Mouse (Mus musculus) forebrain, embryonic 13.5 days (tissue): ENCODE results near the gene Mrps6. TPM values are rescaled to one million over a fixed set of nuclear protein-coding genes. Genes with fewer than 3 reads are reported as not detected.

ENCODE experiments used
- ATAC-seq: fragments of 200-750 bp; cut with Nextera tagmentation; 2 replicates; pipeline ENCODE4 v1.8.0; 2017
- H3K27ac ChIP-seq: fragments of 300-500 bp; sonication (generic); 2 replicates; pipeline ENCODE4 v1.5.1; 2015; ENCODE audit warnings: inconsistent platforms, mild to moderate bottlenecking, moderate library complexity
- H3K27me3 ChIP-seq: fragments of 300-500 bp; sonication (generic); 2 replicates; pipeline ENCODE4 v1.6.1; 2015; ENCODE audit warnings: mild to moderate bottlenecking, inconsistent platforms
- H3K36me3 ChIP-seq: fragments of 300-500 bp; sonication (generic); 2 replicates; pipeline ENCODE4 v1.6.1; 2015; ENCODE audit warnings: mild to moderate bottlenecking, inconsistent platforms; ENCODE audit not compliant: poor library complexity, severe bottlenecking
- H3K4me1 ChIP-seq: fragments of 300-500 bp; sonication (generic); 2 replicates; pipeline ENCODE4 v1.6.1; 2015; ENCODE audit warnings: inconsistent platforms
- H3K4me2 ChIP-seq: fragments of 300-500 bp; sonication (generic); 2 replicates; pipeline ENCODE4 v1.6.1; 2015; ENCODE audit warnings: inconsistent platforms, mild to moderate bottlenecking, moderate library complexity
- H3K4me3 ChIP-seq: fragments of 300-500 bp; sonication (generic); 2 replicates; pipeline ENCODE4 v1.5.1; 2015; ENCODE audit warnings: mild to moderate bottlenecking, inconsistent platforms
- H3K9ac ChIP-seq: fragments of 300-500 bp; sonication (generic); 2 replicates; pipeline ENCODE4 v1.6.1; 2015; ENCODE audit warnings: mild to moderate bottlenecking, inconsistent platforms
- H3K9me3 ChIP-seq: fragments of 300-500 bp; sonication (generic); replicated peaks from 2 replicates; pipeline ENCODE4 v1.6.1; 2016; ENCODE audit warnings: inconsistent platforms
- WGBS: fragments of 180-500 bp; shearing (Covaris S2); methylation state at CpG from one replicate; pipeline ENCODE4 v1.1.7; 2015; 5-methylcytosine and 5-hydroxymethylcytosine counted together
- polyA plus RNA-seq: library from polyadenylated mRNA; unstranded; fragments of >200 nt; fragmentation: Nextera tagmentation; extraction: Ambion mirVana; gene quantifications from 2 replicates; pipeline ENCODE4 v1.2.1, GENCODE M21; 2015

Gene Mrps6
- polyA plus RNA-seq, 1 experiment from 2014 or later = 143 TPM

- WGBS = 79% methylated on average over 3 of the region's 3 CpGs
- Histone ChIP-seq H3K27ac (no peak overlapping the region), H3K4me3 (no peak overlapping the region), H3K9me3 (no peaks in the 10 kb centered on the region), H3K4me1 (peaks cover 9% of the 10 kb centered on the region), H3K36me3 (peaks cover 16% of the 10 kb centered on the region; the same call in 1 of the 2 replicates), H3K4me2 (no peak overlapping the region), H3K27me3 (no peaks in the 10 kb centered on the region), H3K9ac (no peak overlapping the region)
- no peak for ATAC-seq
These were observed 47.6 kb downstream of the Mrps6 start for GRCm38 (mm10) chr16:92105631-92106030.

- WGBS = 94% methylated on average over 5 of the region's 5 CpGs
- Histone ChIP-seq H3K9ac (no peak overlapping the region), H3K4me3 (no peak overlapping the region), H3K27ac (no peak overlapping the region), H3K4me2 (no peak overlapping the region), H3K9me3 (no peaks in the 10 kb centered on the region), H3K4me1 (peaks cover 9% of the 10 kb centered on the region), H3K36me3 (peaks cover 10% of the 10 kb centered on the region; the same call in 1 of the 2 replicates), H3K27me3 (no peaks in the 10 kb centered on the region)
- no peak for ATAC-seq
These were observed 49.3 kb downstream of the Mrps6 start for GRCm38 (mm10) chr16:92107346-92107745.

GRCm38 (mm10) chr16:92114706-92115241 lies 56.7 kb downstream of the Mrps6 start:
- ATAC-seq = no peak
- WGBS = 72% methylated on average over 5 of the region's 5 CpGs
- Histone ChIP-seq H3K9ac (no peak overlapping the region), H3K36me3 (peaks cover 13% of the 10 kb centered on the region), H3K27ac (peak overlapping the region; percentile 77; the same call in 1 of the 2 replicates), H3K4me2 (no peak overlapping the region), H3K9me3 (no peaks in the 10 kb centered on the region), H3K4me3 (no peak overlapping the region), H3K27me3 (no peaks in the 10 kb centered on the region), H3K4me1 (peaks cover 32% of the 10 kb centered on the region)

GRCm38 (mm10) chr16:92115611-92116421 lies 57.7 kb downstream of the Mrps6 start:
- Histone ChIP-seq H3K27ac (peak overlapping the region; percentile 77), H3K36me3 (peaks cover 13% of the 10 kb centered on the region), H3K4me3 (no peak overlapping the region), H3K9me3 (no peaks in the 10 kb centered on the region), H3K4me2 (peak overlapping the region; percentile 44), H3K27me3 (no peaks in the 10 kb centered on the region), H3K4me1 (peaks cover 33% of the 10 kb centered on the region), H3K9ac (peak overlapping the region; percentile 16; the same call in 1 of the 2 replicates)
- peak; percentile 71 for ATAC-seq
- 28% methylated on average over 17 of the region's 20 CpGs for WGBS

- ATAC-seq = no peak
- Histone ChIP-seq H3K4me2 (no peak overlapping the region), H3K9ac (no peak overlapping the region; the same call in 1 of the 2 replicates), H3K9me3 (no peaks in the 10 kb centered on the region), H3K27me3 (no peaks in the 10 kb centered on the region), H3K27ac (peak overlapping the region; percentile 14), H3K4me1 (peaks cover 42% of the 10 kb centered on the region), H3K4me3 (no peak overlapping the region), H3K36me3 (peaks cover 5% of the 10 kb centered on the region)
- WGBS = 73% methylated on average over 9 of the region's 9 CpGs
These were observed 59.5 kb downstream of the Mrps6 start for GRCm38 (mm10) chr16:92117337-92118209.

- Histone ChIP-seq H3K4me2 (no peak overlapping the region), H3K9me3 (0 out of 2 replicates have a peak, but pooled peaks cover 4% of the 10 kb centered on the region), H3K4me1 (peaks cover 42% of the 10 kb centered on the region), H3K27ac (no peak overlapping the region), H3K27me3 (no peaks in the 10 kb centered on the region), H3K9ac (no peak overlapping the region), H3K36me3 (no peaks in the 10 kb centered on the region), H3K4me3 (no peak overlapping the region)
- no peak for ATAC-seq
- WGBS = 61% methylated on average over 13 of the region's 13 CpGs
These were observed 61.0 kb downstream of the Mrps6 start for GRCm38 (mm10) chr16:92119013-92119515.

GRCm38 (mm10) chr16:92120899-92121531 lies 62.9 kb downstream of the Mrps6 start:
- 54% methylated on average over 17 of the region's 17 CpGs for WGBS
- H3K4me2 ChIP-seq = no peak overlapping the region
- peak; percentile 69 for ATAC-seq

GRCm38 (mm10) chr16:92127226-92127625 lies 69.2 kb downstream of the Mrps6 start:
- WGBS = 46% methylated on average over 4 of the region's 4 CpGs
- Histone ChIP-seq H3K27ac (no peak overlapping the region), H3K9ac (no peak overlapping the region)

More at GRCm38 (mm10) chr16:92120899-92121531, 62.9 kb downstream of the Mrps6 start:
- Histone ChIP-seq H3K9ac (no peak overlapping the region), H3K27me3 (no peaks in the 10 kb centered on the region), H3K27ac (peak overlapping the region; percentile 59), H3K4me3 (no peak overlapping the region), H3K9me3 (peaks cover 13% of the 10 kb centered on the region; the same call in 1 of the 2 replicates), H3K4me1 (peaks cover 28% of the 10 kb centered on the region), H3K36me3 (no peaks in the 10 kb centered on the region)

GRCm38 (mm10) chr16:92127666-92128065 lies 69.6 kb downstream of the Mrps6 start:
- H3K4me1 ChIP-seq = no peaks in the 10 kb centered on the region
- H3K27ac ChIP-seq = no peak overlapping the region
- peaks cover 13% of the 10 kb centered on the region; the same call in 1 of the 2 replicates for H3K9me3 ChIP-seq
- no peaks in the 10 kb centered on the region for H3K27me3 ChIP-seq
- H3K36me3 ChIP-seq = no peaks in the 10 kb centered on the region
- no peak overlapping the region for H3K4me2 ChIP-seq
- no peak overlapping the region for H3K9ac ChIP-seq
- H3K4me3 ChIP-seq = no peak overlapping the region
- 88% methylated on average over 5 of the region's 5 CpGs for WGBS
- ATAC-seq = no peak

More at GRCm38 (mm10) chr16:92127226-92127625, 69.2 kb downstream of the Mrps6 start:
- no peaks in the 10 kb centered on the region for H3K36me3 ChIP-seq
- H3K4me3 ChIP-seq = no peak overlapping the region
- H3K4me1 ChIP-seq = no peaks in the 10 kb centered on the region
- H3K27me3 ChIP-seq = no peaks in the 10 kb centered on the region
- peaks cover 13% of the 10 kb centered on the region; the same call in 1 of the 2 replicates for H3K9me3 ChIP-seq
- no peak overlapping the region for H3K4me2 ChIP-seq
- no peak for ATAC-seq

- H3K4me1 ChIP-seq = no peaks in the 10 kb centered on the region
- no peaks in the 10 kb centered on the region for H3K27me3 ChIP-seq
- ATAC-seq = no peak
- no peaks in the 10 kb centered on the region for H3K36me3 ChIP-seq
- H3K27ac ChIP-seq = no peak overlapping the region
- H3K4me3 ChIP-seq = no peak overlapping the region
- H3K4me2 ChIP-seq = no peak overlapping the region
- no peak overlapping the region for H3K9ac ChIP-seq
- 96% methylated on average over 8 of the region's 8 CpGs for WGBS
- 0 out of 2 replicates have a peak, but pooled peaks cover 2% of the 10 kb centered on the region for H3K9me3 ChIP-seq
These were observed 71.8 kb downstream of the Mrps6 start for GRCm38 (mm10) chr16:92129843-92130242.

GRCm38 (mm10) chr16:92132511-92132910 lies 74.4 kb downstream of the Mrps6 start:
- H3K9me3 ChIP-seq = no peaks in the 10 kb centered on the region
- no peak overlapping the region for H3K4me3 ChIP-seq
- no peak overlapping the region for H3K9ac ChIP-seq
- no peaks in the 10 kb centered on the region for H3K36me3 ChIP-seq
- WGBS = 91% methylated on average over 4 of the region's 4 CpGs
- no peak overlapping the region for H3K27ac ChIP-seq
- ATAC-seq = no peak
- no peak overlapping the region for H3K4me2 ChIP-seq
- no peaks in the 10 kb centered on the region for H3K27me3 ChIP-seq
- no peaks in the 10 kb centered on the region for H3K4me1 ChIP-seq
